Mouse (Mus musculus) midbrain, postnatal 0 days (tissue): ENCODE results near the gene Tmprss11a. TPM values are rescaled to one million over a fixed set of nuclear protein-coding genes. Genes with fewer than 3 reads are reported as not detected.
A peak's percentile ranks its signal among the peaks of the same experiment; 100 is the strongest.

Experiments
- ATAC-seq: fragments of 200-750 bp; cut with Nextera tagmentation; 2 replicates; pipeline ENCODE4 v1.8.0; 2017; ENCODE audit warnings: moderate number of reproducible peaks, mild to moderate bottlenecking, moderate TSS enrichment, moderate library complexity; ENCODE audit not compliant: low FRiP score
- DNase-seq: peaks from one replicate; pipeline ENCODE4 v3.0.0-alpha.2; 2015; ENCODE audit warnings: low spot score
- H3K27ac ChIP-seq: fragments of 300-500 bp; sonication (generic); 2 replicates; pipeline ENCODE4 v1.5.1; 2014; ENCODE audit warnings: low read depth, mild to moderate bottlenecking, low read length, mixed read lengths
- H3K27me3 ChIP-seq: fragments of 300-500 bp; sonication (generic); 2 replicates; pipeline ENCODE4 v1.6.1; 2014; ENCODE audit warnings: low read length, control low read depth, mixed read lengths; ENCODE audit not compliant: insufficient read depth
- H3K36me3 ChIP-seq: fragments of 300-500 bp; sonication (generic); 2 replicates; pipeline ENCODE4 v1.6.1; 2014; ENCODE audit warnings: low read length, control low read depth, mixed read lengths; ENCODE audit not compliant: insufficient read depth
- H3K4me1 ChIP-seq: fragments of 300-500 bp; sonication (generic); 2 replicates; pipeline ENCODE4 v1.6.1; 2014; ENCODE audit warnings: mild to moderate bottlenecking, control low read depth, antibody characterized with exemption, low read length, mixed read lengths; ENCODE audit not compliant: insufficient read depth
- H3K4me2 ChIP-seq: fragments of 300-500 bp; sonication (generic); 2 replicates; pipeline ENCODE4 v1.6.1; 2014; ENCODE audit warnings: low read depth, mild to moderate bottlenecking, low read length, mixed read lengths; ENCODE audit not compliant: poor library complexity, severe bottlenecking
- H3K4me3 ChIP-seq: fragments of 300-500 bp; sonication (generic); 2 replicates; pipeline ENCODE4 v1.5.1; 2014; ENCODE audit warnings: low read depth, mild to moderate bottlenecking, low read length, moderate library complexity
- H3K9ac ChIP-seq: fragments of 300-500 bp; sonication (generic); replicated peaks from 2 replicates; pipeline ENCODE4 v1.6.1; 2014; ENCODE audit warnings: mild to moderate bottlenecking, low read length, moderate library complexity, mixed read lengths; ENCODE audit not compliant: poor library complexity, severe bottlenecking
- H3K9me3 ChIP-seq: fragments of 300-500 bp; sonication (generic); 2 replicates; pipeline ENCODE4 v1.6.1; 2016; ENCODE audit warnings: low read length, control low read depth
- CTCF ChIP-seq: IDR thresholded peaks from 2 replicates; pipeline ENCODE4 v1.5.1; 2016; ENCODE audit warnings: antibody characterized with exemption, mild to moderate bottlenecking
- WGBS: fragments of 180-500 bp; shearing (Covaris S2); extraction: QIAGEN DNeasy Blood & Tissue Kit; methylation state at CpG from one replicate; pipeline ENCODE4 v1.1.7; 2014; 5-methylcytosine and 5-hydroxymethylcytosine counted together
- polyA plus RNA-seq: library from polyadenylated mRNA; unstranded; fragments of >200 nt; fragmentation: Nextera tagmentation; extraction: Ambion mirVana; gene quantifications from 2 replicates; pipeline ENCODE4 v1.2.1, GENCODE M21; 2015
- total RNA-seq: library from RNA; depleted of rRNA; stranded (reverse); fragments of >200 nt; gene quantifications from 2 replicates; pipeline ENCODE4 v1.2.3, GENCODE M21; 2014

Gene Tmprss11a
- total and polyA plus RNA-seq, 2 experiments from 2014 or later: not detected

GRCm38 (mm10) chr5:86473859-86474258 lies 5.1 kb upstream of the Tmprss11a start:
- WGBS: 89% methylated on average over 9 of the region's 9 CpGs
- ATAC-seq (no peak), DNase-seq (no peak)
- Histone ChIP-seq H3K9ac (no peak overlapping the region), H3K4me2 (no peak overlapping the region), H3K4me3 (no peak overlapping the region), H3K4me1 (no peaks in the 10 kb centered on the region), H3K9me3 (no peaks in the 10 kb centered on the region), H3K27ac (no peak overlapping the region), H3K27me3 (no peaks in the 10 kb centered on the region), H3K36me3 (no peaks in the 10 kb centered on the region)
- no peak for TF ChIP-seq CTCF

DNA sequence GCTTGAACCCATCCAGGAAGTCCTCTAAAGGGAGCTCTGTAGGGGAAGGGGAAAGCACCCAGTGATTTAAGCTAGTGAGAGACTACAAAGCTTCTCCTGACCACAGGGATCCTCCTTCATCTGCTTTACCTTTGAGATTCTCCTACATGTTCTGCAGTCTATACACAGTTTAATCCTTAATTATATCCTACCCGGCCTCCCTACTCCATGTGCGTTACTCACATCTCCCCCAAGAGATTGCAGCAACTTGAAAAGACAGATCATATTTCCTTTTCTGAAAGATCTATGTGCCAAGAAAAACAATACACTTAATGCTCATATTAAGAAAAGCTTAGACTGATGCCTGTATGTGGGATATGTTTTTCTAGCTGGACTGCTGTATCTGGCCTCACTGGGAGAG lies 29.5 kb downstream of the Tmprss11a start:
- Histone ChIP-seq H3K9me3 (no peaks in the 10 kb centered on the region), H3K27me3 (no peaks in the 10 kb centered on the region), H3K4me2 (no peak overlapping the region), H3K9ac (no peak overlapping the region), H3K4me3 (no peak overlapping the region), H3K4me1 (no peaks in the 10 kb centered on the region), H3K27ac (no peak overlapping the region), H3K36me3 (no peaks in the 10 kb centered on the region)
- DNase-seq (no peak), ATAC-seq (no peak)
- no peak for TF ChIP-seq CTCF
- 54% methylated on average over 2 of the region's 2 CpGs for WGBS

- H3K4me2 ChIP-seq: no peak overlapping the region
- DNase-seq (no peak), ATAC-seq (no peak)
- no peaks in the 10 kb centered on the region for H3K9me3 ChIP-seq
- no peak overlapping the region for H3K9ac ChIP-seq
- H3K4me1 ChIP-seq: no peaks in the 10 kb centered on the region
- no peak overlapping the region for H3K27ac ChIP-seq
- H3K27me3 ChIP-seq: no peaks in the 10 kb centered on the region
- no peak for TF ChIP-seq CTCF
- no peak overlapping the region for H3K4me3 ChIP-seq
- no peaks in the 10 kb centered on the region for H3K36me3 ChIP-seq
Observed at GRCm38 (mm10) chr5:86438548-86438947, 30.2 kb downstream of the Tmprss11a start.

DNA sequence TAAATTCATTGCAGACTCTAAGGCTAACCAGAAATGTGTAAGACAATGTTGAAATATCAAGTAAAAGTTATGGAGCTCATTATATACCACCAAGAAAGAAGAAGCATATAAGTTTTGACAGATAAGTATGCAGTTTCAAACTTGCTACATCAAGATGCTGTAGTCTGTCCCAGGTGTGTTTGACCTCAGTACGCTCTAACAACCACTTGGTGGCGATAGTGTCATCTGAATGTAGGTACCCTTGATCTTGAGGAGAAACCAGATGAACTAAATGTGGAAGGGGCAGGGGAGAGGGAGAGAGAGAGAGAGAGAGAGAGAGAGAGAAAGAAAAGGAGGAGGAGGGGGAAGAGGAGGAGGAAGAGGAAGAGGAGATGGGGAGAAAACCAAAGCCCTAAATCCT lies 36.1 kb downstream of the Tmprss11a start:
- Histone ChIP-seq H3K36me3 (no peaks in the 10 kb centered on the region), H3K4me3 (no peak overlapping the region), H3K4me2 (no peak overlapping the region), H3K9me3 (no peaks in the 10 kb centered on the region), H3K27me3 (no peaks in the 10 kb centered on the region), H3K27ac (no peak overlapping the region), H3K9ac (no peak overlapping the region), H3K4me1 (no peaks in the 10 kb centered on the region)
- TF ChIP-seq CTCF: peak; percentile 76
- ATAC-seq: no peak
- peak; percentile 50 for DNase-seq
- WGBS: 2% methylated on average over 2 of the region's 2 CpGs

DNA sequence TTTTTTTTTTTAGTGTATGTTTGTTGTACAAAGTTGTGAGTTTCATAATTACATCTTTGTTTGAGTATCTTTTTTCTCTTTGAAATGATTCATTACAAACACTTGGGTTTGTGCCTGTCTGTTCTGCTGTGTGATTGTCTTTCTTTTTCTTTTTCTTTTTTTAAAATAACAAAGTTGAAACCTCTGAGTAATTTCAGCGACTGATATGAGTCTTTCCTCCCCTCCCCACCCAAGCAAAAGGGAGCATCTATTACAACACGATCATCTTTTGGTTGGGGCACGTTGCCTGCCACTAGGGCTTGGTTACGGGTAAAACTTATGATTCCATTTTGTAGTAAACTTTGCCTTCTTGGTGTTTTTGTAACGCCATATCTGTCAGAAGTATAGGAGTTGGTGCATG lies 37.7 kb downstream of the Tmprss11a start:
- ATAC-seq: no peak

DNA sequence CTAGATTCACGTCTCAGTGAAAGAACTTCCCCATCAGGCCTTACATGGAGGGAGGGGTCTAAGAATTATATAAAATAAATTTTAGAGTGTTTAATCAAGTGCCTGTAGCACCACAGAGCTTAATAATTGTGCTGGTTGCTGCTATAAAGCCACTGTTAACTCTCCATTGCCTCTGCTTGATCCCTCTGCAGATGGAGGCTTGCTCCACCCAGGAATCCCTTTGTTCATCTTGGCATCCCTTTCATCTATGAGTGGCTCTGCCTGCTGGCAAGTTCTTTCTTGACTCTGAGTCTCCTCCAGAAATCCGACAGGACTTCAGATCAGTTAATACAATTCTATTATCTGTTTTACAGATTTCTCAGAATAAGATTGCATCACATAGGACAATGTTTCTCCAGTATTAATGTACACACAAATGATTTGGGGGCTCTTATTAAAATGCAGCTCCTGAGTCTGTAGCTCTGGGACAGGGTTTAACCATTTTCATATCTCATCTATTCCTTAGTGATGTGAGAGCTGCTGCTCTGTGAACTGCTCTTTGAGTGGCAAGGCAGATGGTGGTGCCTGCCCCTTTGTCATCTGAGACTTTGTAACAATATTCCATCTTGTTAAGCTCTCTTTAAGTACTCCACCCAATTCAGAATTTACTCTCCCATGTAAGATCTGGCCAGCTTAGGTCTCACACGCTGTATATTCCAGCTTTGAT lies 47.3 kb downstream of the Tmprss11a start:
- Histone ChIP-seq H3K27me3 (no peaks in the 10 kb centered on the region), H3K4me2 (no peak overlapping the region), H3K9ac (no peak overlapping the region), H3K4me3 (no peak overlapping the region), H3K36me3 (no peaks in the 10 kb centered on the region), H3K27ac (no peak overlapping the region), H3K9me3 (no peaks in the 10 kb centered on the region), H3K4me1 (no peaks in the 10 kb centered on the region)
- no peak for DNase-seq
- TF ChIP-seq CTCF: no peak
- 23% methylated on average over 3 of the region's 3 CpGs for WGBS
- 0 out of 2 replicates have a peak, but pooled peaks have one; percentile 65 for ATAC-seq

More for the DNA sequence above, 37.7 kb downstream of the Tmprss11a start:
- 76% methylated on average over 5 of the region's 5 CpGs for WGBS
- Histone ChIP-seq H3K4me3 (no peak overlapping the region), H3K4me1 (no peaks in the 10 kb centered on the region), H3K36me3 (no peaks in the 10 kb centered on the region), H3K27ac (no peak overlapping the region), H3K9me3 (no peaks in the 10 kb centered on the region), H3K9ac (no peak overlapping the region), H3K27me3 (no peaks in the 10 kb centered on the region), H3K4me2 (no peak overlapping the region)
- no peak for TF ChIP-seq CTCF
- DNase-seq: no peak
